In genomic region chr1:19388864-19389505, GRCm38 (mm10) we compare ENCODE assay signal across 24 mouse cellular contexts.
DNase-seq lines count a peak whose midpoint lies in the region; ATAC-seq and TF ChIP-seq lines count a peak whose summit lies in the region.
"Had no signal": no experiment of that assay in that cellular context is flagged by ENCODE, and none has a peak within 500 bp of the region (broad histone marks: within the 10 kb centered on the region; RNA-seq: fewer than 3 reads in every experiment).

No protein-coding gene starts in this region.

- TF ChIP-seq CTCF in kidney, postnatal 0 days (IDR thresholded peaks at IDR 0.05; ENCODE audit: low read depth), result no peak

- H3K4me1 ChIP-seq in heart, embryonic 12.5 days (replicated peaks), result peaks cover 5% of the 10 kb centered on the region; the same call in 1 of the 2 replicates
- H3K4me1 ChIP-seq in kidney, postnatal 0 days (replicated peaks; ENCODE audit: insufficient read depth, low read length), result no peaks in the 10 kb centered on the region
- H3K4me1 ChIP-seq: hindbrain, embryonic 13.5 days; intestine, embryonic 15.5 days; limb, embryonic 10.5 days; liver, embryonic 12.5 days; midbrain, embryonic 10.5 days; neural tube, embryonic 12.5 days had no signal

- H3K4me2 ChIP-seq in heart, embryonic 12.5 days, result no peak overlapping the region
- no peak overlapping the region for H3K4me2 ChIP-seq in kidney, postnatal 0 days (ENCODE audit: low read length)
- H3K4me2 ChIP-seq: heart, embryonic 15.5 days; hindbrain, embryonic 13.5 days; intestine, embryonic 15.5 days; liver, embryonic 12.5 days; lung, embryonic 14.5 days; neural tube, embryonic 12.5 days had no signal

- intact Hi-C loops in heart, postnatal 36 days (cut with DNase I), result no loop called here

- H3K27me3 ChIP-seq in heart, embryonic 12.5 days (replicated peaks), result no peaks in the 10 kb centered on the region
- H3K27me3 ChIP-seq in kidney, postnatal 0 days (ENCODE audit: insufficient read depth, low read length), result no peaks in the 10 kb centered on the region
- H3K27me3 ChIP-seq: heart, embryonic 15.5 days; hindbrain, embryonic 13.5 days; intestine, embryonic 15.5 days; liver, embryonic 12.5 days; neural tube, embryonic 12.5 days had no signal

- no peaks in the 10 kb centered on the region for H3K36me3 ChIP-seq in heart, embryonic 12.5 days
- H3K36me3 ChIP-seq in kidney, postnatal 0 days (ENCODE audit: insufficient read depth, low read length), result no peaks in the 10 kb centered on the region
- H3K36me3 ChIP-seq: G1E; heart, embryonic 15.5 days; hindbrain, embryonic 13.5 days; intestine, embryonic 15.5 days; limb, embryonic 10.5 days; liver, embryonic 12.5 days; midbrain, embryonic 10.5 days; neural tube, embryonic 12.5 days had no signal

- DNase-seq in adrenal gland, adult (ENCODE audit: inconsistent age in 2 of 2, low spot score in 1 of 2), result peak; percentile 27 to 73
- no peak for DNase-seq in adrenal gland, postnatal 4 days (ENCODE audit: low spot score in 2 of 2)
- no peak for DNase-seq in heart, postnatal 36 days
- peak; percentile 11 for DNase-seq in kidney, postnatal 0 days (ENCODE audit: low spot score)
- no peak for DNase-seq in kidney, adult 18-20 months
- peak; percentile 4 to 62 for DNase-seq in kidney, postnatal 36 days
- DNase-seq in right cerebral cortex, adult 2 months (ENCODE audit: low spot score in 2 of 2), result no peak
- DNase-seq: cerebellum, adult 11 months; cerebellum, postnatal 25 days; lung, embryonic 14.5 days; lung, postnatal 4 days; right cerebral cortex, postnatal 25 days; thymus, postnatal 36 days had no signal

- no peak for ATAC-seq in heart, embryonic 12.5 days (ENCODE audit: insufficient number of reproducible peaks, low FRiP score)
- ATAC-seq in kidney, postnatal 0 days (replicated peaks; ENCODE audit: low FRiP score, low read depth), result no peak
- ATAC-seq: CD4-positive, CD25-positive, alpha-beta regulatory T cell, adult 4 months; intestine, embryonic 15.5 days; liver, embryonic 12.5 days had no signal

- 33% methylated on average over 1 of the region's 1 CpGs for WGBS in heart, embryonic 12.5 days
- WGBS in kidney, postnatal 0 days, result 50% methylated on average over 1 of the region's 1 CpGs

- no peaks in the 10 kb centered on the region for H3K9me3 ChIP-seq in heart, embryonic 12.5 days (replicated peaks)
- no peaks in the 10 kb centered on the region for H3K9me3 ChIP-seq in kidney, postnatal 0 days (replicated peaks; ENCODE audit: low read length)
- H3K9me3 ChIP-seq: heart, embryonic 15.5 days; hindbrain, embryonic 13.5 days; intestine, embryonic 15.5 days; limb, embryonic 10.5 days; liver, embryonic 12.5 days; midbrain, embryonic 10.5 days; neural tube, embryonic 12.5 days had no signal

- H3K27ac ChIP-seq in heart, embryonic 12.5 days (ENCODE audit: poor library complexity, severe bottlenecking), result peak overlapping the region; percentile 15; the same call in 1 of the 2 replicates
- no peak overlapping the region for H3K27ac ChIP-seq in kidney, postnatal 0 days
- H3K27ac ChIP-seq: heart, embryonic 15.5 days; hindbrain, embryonic 13.5 days; intestine, embryonic 15.5 days; left cerebral cortex, adult 2 months; limb, embryonic 10.5 days; liver, embryonic 12.5 days; midbrain, embryonic 10.5 days; neural tube, embryonic 12.5 days had no signal

- H3K4me3 ChIP-seq in heart, embryonic 12.5 days, result no peak overlapping the region
- H3K4me3 ChIP-seq in kidney, postnatal 0 days (replicated peaks; ENCODE audit: low read depth, low read length), result no peak overlapping the region
- H3K4me3 ChIP-seq: heart, embryonic 15.5 days; hindbrain, embryonic 13.5 days; intestine, embryonic 15.5 days; left cerebral cortex, adult 2 months; limb, embryonic 10.5 days; liver, embryonic 12.5 days; midbrain, embryonic 10.5 days; neural tube, embryonic 12.5 days had no signal

- no peak overlapping the region for H3K9ac ChIP-seq in heart, embryonic 12.5 days
- no peak overlapping the region for H3K9ac ChIP-seq in kidney, postnatal 0 days (ENCODE audit: low read depth, low read length)
- H3K9ac ChIP-seq: heart, embryonic 15.5 days; hindbrain, embryonic 13.5 days; intestine, embryonic 15.5 days; liver, embryonic 12.5 days; lung, embryonic 14.5 days; neural tube, embryonic 12.5 days had no signal

Comparison
In these comparisons a context has a peak if more than half of its experiments do, and no peak if none do; other contexts are left out.
1. DNase-seq: peak in adrenal gland, adult (2 of 2), kidney, postnatal 0 days (single experiment) and kidney, postnatal 36 days (2 of 2); none in adrenal gland, postnatal 4 days (0 of 2), heart, postnatal 36 days (0 of 2), kidney, adult 18-20 months (single experiment) and right cerebral cortex, adult 2 months (0 of 2).